Mouse (Mus musculus) spleen, adult 2 months (tissue): ENCODE data around the gene Sned1.

Experiments
- CTCF ChIP-seq: fragments of 200-500 bp; IDR thresholded peaks from 2 replicates; pipeline ENCODE4 v1.5.1; 2011; ENCODE audit warnings: mild to moderate bottlenecking, inconsistent platforms; ENCODE audit not compliant: insufficient read depth, insufficient read length, insufficient replicate concordance; ENCODE audit errors: extremely low read depth
- POLR2A ChIP-seq: fragments of 200-500 bp; IDR thresholded peaks from 2 replicates; pipeline ENCODE4 v1.6.1; 2011; ENCODE audit warnings: low read depth, low read length, inconsistent platforms

DNA sequence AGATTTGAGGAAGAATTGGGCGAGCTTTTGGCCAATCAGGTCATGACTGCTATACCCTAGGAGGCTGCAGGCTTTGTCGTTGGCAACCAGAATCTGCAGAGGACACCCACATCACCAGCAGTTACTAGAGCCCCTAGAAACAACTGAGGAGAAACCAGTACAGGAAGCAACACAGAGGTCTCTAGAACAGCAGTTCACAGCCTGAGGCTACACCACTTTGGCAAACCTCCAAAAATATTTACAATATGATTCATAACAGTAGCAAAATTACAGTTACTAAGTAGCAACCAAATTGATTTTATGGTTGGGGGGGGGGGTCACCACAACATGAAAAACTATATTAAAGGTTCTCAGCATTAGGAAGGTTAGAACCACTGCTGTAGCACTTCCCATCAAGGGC is 99.0 kb downstream of the Sned1 start:
- TF ChIP-seq POLR2A = no peak
- no peak for TF ChIP-seq CTCF
